Mouse (Mus musculus) megakaryocyte-erythroid progenitor cell, adult 5 weeks (primary cell): Measurements from ENCODE around the gene Guca1b. TPM values are rescaled to one million over a fixed set of nuclear protein-coding genes. Genes with fewer than 3 reads are reported as not detected.

ENCODE experiments used
- polyA plus RNA-seq: library from polyadenylated mRNA; stranded (reverse); fragments of >175 nt; gene quantifications from 2 replicates; pipeline ENCODE4 v1.2.3, GENCODE M21; 2012

The Guca1b gene
- polyA plus RNA-seq = 0.86 and 1.9 TPM in 2 replicates

DNA sequence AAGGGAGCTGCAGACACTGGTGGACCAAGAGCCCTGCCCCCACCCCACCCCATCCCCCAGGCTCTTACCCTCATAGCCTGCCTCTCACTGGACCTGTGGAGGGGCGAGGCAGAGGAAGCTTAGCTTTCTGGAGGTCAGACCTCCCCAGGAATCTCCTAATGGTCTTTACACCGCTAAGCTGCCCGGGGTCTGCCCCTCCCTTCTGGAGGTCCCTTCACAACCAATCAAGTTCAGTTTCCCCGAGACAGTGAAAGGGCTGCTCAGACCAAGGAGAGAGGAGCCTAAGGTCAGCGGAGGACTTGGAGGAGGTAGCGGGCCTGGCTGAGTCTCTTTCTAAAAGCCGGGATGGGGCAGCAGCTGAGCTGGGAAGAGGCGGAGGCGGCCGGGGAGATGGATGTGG, at the start of gene Guca1b:
Gene Guca1b (plus strand): TSS at position 249 of the 400 bp plus-strand sequence.

DNA sequence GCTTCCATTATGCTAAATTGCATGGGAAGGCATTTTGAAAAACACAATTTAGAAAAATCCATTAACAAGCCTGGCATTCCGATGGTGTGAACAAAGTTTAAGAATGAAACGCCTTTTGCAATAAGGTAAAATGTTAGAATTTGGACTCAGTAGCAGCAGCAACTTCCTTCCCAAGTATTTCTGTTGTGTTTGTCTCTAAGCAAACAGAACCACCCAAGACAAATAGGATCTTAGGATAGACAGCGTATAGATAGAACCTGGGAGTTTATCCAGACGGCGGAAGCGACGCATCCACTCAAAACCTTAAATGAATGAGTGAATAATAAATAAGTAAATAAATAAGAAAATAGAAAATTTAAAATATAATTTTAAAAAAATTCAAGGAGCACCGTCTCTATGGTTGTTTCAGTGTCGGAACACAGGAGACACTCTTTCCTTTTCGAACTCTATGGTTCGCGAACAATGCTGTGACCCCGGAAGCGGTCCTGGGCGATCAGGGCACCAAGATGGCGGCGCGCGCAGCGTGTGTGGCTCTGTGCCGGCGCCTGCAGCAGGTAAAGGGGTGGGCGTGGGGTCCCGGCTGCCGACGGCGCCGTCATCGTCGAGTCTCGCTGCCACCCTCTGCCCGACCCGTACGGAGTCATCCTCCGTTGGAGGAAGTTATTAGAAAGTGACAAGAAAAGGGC, 16.6 kb upstream of the Guca1b start, which contains the start of gene Mrps10:
Gene Mrps10 (plus strand): TSS at position 487 of the 686 bp plus-strand sequence.

DNA sequence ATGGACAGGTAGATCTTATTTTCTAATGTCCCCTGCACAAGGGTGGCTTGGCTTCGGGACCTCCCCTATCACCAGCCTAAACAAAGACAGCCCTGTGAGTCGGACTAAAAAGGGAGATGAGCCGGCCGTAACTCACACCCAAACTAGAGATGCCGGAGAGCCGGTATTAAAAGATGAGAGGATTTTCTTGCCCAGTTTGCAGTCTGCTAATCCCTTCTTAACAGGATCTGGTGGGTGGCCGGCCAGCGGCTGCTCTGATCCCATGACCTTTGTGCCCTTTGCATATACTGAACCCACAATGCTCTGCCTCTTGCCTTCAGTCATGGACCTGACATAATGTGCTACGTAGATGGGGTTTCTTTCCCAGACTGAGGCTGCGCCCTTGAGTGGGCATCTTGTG, 15.3 kb downstream of the Guca1b start, which contains the start of gene Guca1a:
Gene Guca1a (minus strand): TSS at position 134 of the 400 bp plus-strand sequence.

DNA sequence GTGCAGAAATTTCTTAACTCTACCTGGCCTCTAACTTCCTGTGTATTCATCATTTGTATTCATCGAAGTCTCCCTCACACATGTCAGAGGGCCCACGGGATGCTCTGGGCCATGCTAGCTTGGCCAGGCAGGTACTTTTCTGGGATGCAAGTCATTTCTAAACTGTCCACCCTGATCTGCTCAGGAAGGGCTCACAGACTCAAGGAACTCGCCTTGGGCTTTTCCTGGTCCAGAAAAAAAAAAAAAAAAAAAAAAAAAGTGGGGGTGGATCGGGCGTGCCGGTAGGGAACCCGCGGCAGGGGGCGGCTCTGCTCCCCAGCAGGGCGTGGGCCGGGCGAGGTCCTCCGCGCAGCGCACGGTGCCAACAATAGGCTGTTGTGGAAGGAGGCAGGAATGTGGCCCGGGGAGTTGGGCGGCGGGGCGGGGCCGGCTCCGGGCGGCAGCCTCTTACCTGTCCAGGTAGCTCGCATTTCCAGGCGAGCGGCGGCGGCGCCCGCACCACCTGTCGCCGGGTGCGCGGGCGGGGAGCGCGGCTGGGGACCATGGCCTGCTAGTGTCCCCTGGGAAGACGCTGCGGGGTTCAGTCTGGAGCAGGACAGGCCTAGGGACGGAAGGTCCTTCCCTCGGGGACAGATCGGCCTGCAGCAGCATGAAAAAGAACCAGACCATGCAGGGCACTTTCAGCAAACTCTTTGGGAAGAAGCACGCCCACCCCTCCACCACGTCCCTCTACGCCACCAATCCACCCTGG, 51.1 kb downstream of the Guca1b start, which contains the start of gene AI661453:
Gene AI661453 (plus strand): TSS at position 460 of the 751 bp plus-strand sequence.

DNA sequence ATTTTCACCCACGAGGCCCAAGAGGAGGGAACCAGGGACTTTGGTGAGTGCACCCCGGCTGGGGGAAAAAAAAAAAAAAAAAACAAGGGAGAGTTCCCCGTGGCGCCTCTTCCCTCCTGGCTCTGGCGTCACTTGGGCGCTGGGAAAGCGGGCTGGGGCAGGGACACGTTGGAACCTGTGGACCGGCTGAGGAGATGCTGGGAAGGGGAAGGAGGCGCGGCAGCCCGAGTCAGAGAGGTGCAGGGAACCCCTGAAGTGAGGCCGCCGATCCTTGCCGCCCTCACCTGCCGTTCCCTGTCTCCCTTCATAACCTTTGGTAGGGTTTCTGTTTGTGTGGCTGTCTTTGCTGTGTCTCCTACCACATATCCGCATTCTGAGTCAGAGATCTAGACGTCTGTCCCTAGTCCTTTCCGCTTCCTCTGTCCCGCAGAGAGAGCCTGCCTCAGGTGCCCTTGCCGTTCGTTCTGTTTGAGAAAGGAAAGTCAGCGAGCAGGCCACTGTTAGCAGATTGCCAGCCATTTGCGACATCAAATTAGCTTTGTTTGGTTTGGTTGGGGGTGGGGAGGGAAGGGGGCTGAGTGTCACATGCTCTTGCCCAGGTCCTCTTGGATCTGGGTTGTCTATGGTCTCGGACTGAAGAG, 51.8 kb downstream of the Guca1b start, which contains the start of gene 1700001C19Rik:
Gene 1700001C19Rik (minus strand): TSS at position 470 of the 641 bp plus-strand sequence.

Other genes with a start within 250 kb of the Guca1b start
- 30.4 and 30.5 TPM in 2 replicates for gene Mrps10, start 16.5 kb upstream of the Guca1b start, polyA plus RNA-seq
- 15.7 and 18.2 TPM in 2 replicates for gene Guca1a, start 15.2 kb downstream of the Guca1b start, polyA plus RNA-seq
- 7.4 and 7.5 TPM in 2 replicates for gene AI661453, start 51.2 kb downstream of the Guca1b start, polyA plus RNA-seq
- 0.17 and 0.33 TPM in 2 replicates for gene 1700001C19Rik, start 52.0 kb downstream of the Guca1b start, polyA plus RNA-seq
- gene Taf8, start 116.9 kb downstream of the Guca1b start, polyA plus RNA-seq = 22.9 and 25.8 TPM in 2 replicates
- gene Ccnd3, start 119.7 kb downstream of the Guca1b start, polyA plus RNA-seq = 344 and 360 TPM in 2 replicates
- gene Bysl, start 226.1 kb downstream of the Guca1b start, polyA plus RNA-seq = 39.7 and 42.3 TPM in 2 replicates
- gene Med20, start 226.2 kb downstream of the Guca1b start, polyA plus RNA-seq = 4.4 and 4.6 TPM in 2 replicates
- gene Gm20517, start 226.2 kb downstream of the Guca1b start, polyA plus RNA-seq = 0.06 TPM in 1 of 2 replicates, not detected in the other
- gene Usp49, start 245.3 kb downstream of the Guca1b start, polyA plus RNA-seq = 12.5 and 13.5 TPM in 2 replicates